11 mouse cellular contexts compared by ENCODE assay signal in genomic region chr13:97546936-97547335, GRCm38 (mm10).
A peak's percentile ranks its signal among the peaks of the same experiment; 100 is the strongest.
DNase-seq lines count a peak whose midpoint lies in the region; ATAC-seq and TF ChIP-seq lines count a peak whose summit lies in the region.
"Had no signal": no experiment of that assay in that cellular context is flagged by ENCODE, and none has a peak within 500 bp of the region (broad histone marks: within the 10 kb centered on the region; RNA-seq: fewer than 3 reads in every experiment).

No protein-coding gene starts in this region.

- 0 out of 2 replicates have a peak overlapping the region, but pooled peaks have one; percentile 29 for H3K27ac ChIP-seq in heart, embryonic 11.5 days (ENCODE audit: low read depth, low read length)
- H3K27ac ChIP-seq in left cerebral cortex, adult 2 months = peak overlapping the region; percentile 66
- peak overlapping the region; percentile 50; the same call in 1 of the 2 replicates for H3K27ac ChIP-seq in forebrain, embryonic 14.5 days (ENCODE audit: low read depth, low read length)
- H3K27ac ChIP-seq: liver, embryonic 12.5 days had no signal

- 0 out of 2 replicates have a peak, but pooled peaks cover 2% of the 10 kb centered on the region for H3K9me3 ChIP-seq in heart, embryonic 11.5 days (replicated peaks; ENCODE audit: control insufficient read depth, low read length)
- H3K9me3 ChIP-seq in forebrain, embryonic 14.5 days (replicated peaks; ENCODE audit: control insufficient read depth, low read length) = no peaks in the 10 kb centered on the region
- H3K9me3 ChIP-seq: liver, embryonic 12.5 days had no signal

- ATAC-seq in heart, embryonic 11.5 days (replicated peaks; ENCODE audit: insufficient number of reproducible peaks, low FRiP score, low TSS enrichment) = no peak
- ATAC-seq in forebrain, embryonic 14.5 days = no peak
- ATAC-seq in megakaryocyte-erythroid progenitor cell, adult 5-6 weeks (replicated peaks; ENCODE audit: low FRiP score, low TSS enrichment, poor library complexity, severe bottlenecking) = 0 out of 2 replicates have a peak, but pooled peaks have one; percentile 48
- ATAC-seq: liver, embryonic 12.5 days had no signal

- no peak overlapping the region for H3K4me2 ChIP-seq in heart, embryonic 11.5 days
- no peak overlapping the region for H3K4me2 ChIP-seq in forebrain, embryonic 14.5 days (ENCODE audit: low read length)
- H3K4me2 ChIP-seq: liver, embryonic 12.5 days had no signal

- TF ChIP-seq CTCF in left cerebral cortex, adult 2 months (IDR thresholded peaks at IDR 0.05) = no peak

- H3K36me3 ChIP-seq in heart, embryonic 11.5 days (ENCODE audit: control insufficient read depth, insufficient read depth, low read length) = no peaks in the 10 kb centered on the region
- H3K36me3 ChIP-seq in forebrain, embryonic 14.5 days (ENCODE audit: control insufficient read depth, insufficient read depth, low read length) = no peaks in the 10 kb centered on the region
- H3K36me3 ChIP-seq: liver, embryonic 12.5 days had no signal

- H3K4me3 ChIP-seq in heart, embryonic 11.5 days (ENCODE audit: low read depth, low read length) = no peak overlapping the region
- H3K4me3 ChIP-seq in left cerebral cortex, adult 2 months = no peak overlapping the region
- no peak overlapping the region for H3K4me3 ChIP-seq in forebrain, embryonic 14.5 days (ENCODE audit: low read depth, low read length)
- H3K4me3 ChIP-seq: liver, embryonic 12.5 days had no signal

- WGBS in heart, embryonic 11.5 days (ENCODE audit: insufficient replicate concordance) = 40% methylated on average over 5 of the region's 5 CpGs
- WGBS in forebrain, embryonic 14.5 days = 53% methylated on average over 5 of the region's 5 CpGs

- no peak for DNase-seq in heart, postnatal 25 days (ENCODE audit: low spot score)
- DNase-seq in left cerebral cortex, adult 2 months (ENCODE audit: extremely low spot score in 1 of 2, low spot score in 2 of 2) = no peak
- no peak for DNase-seq in left cerebral cortex, adult 18-20 months (ENCODE audit: low spot score in 2 of 2)
- no peak for DNase-seq in forebrain, embryonic 14.5 days (ENCODE audit: low spot score)
- DNase-seq in layer of hippocampus, postnatal 36 days = no peak
- DNase-seq in right cerebral cortex, adult 18-20 months = no peak
- DNase-seq: adrenal gland, postnatal 25 days had no signal

- peaks cover 15% of the 10 kb centered on the region for H3K4me1 ChIP-seq in heart, embryonic 11.5 days (ENCODE audit: control insufficient read depth, insufficient read depth, low read length)
- H3K4me1 ChIP-seq in forebrain, embryonic 14.5 days (ENCODE audit: control insufficient read depth, insufficient read depth, low read length) = peaks cover 14% of the 10 kb centered on the region

- H3K9ac ChIP-seq in heart, embryonic 11.5 days (ENCODE audit: low read depth, low read length) = no peak overlapping the region
- no peak overlapping the region for H3K9ac ChIP-seq in forebrain, embryonic 14.5 days (ENCODE audit: low read length)
- H3K9ac ChIP-seq: liver, embryonic 12.5 days had no signal

- no peaks in the 10 kb centered on the region for H3K27me3 ChIP-seq in heart, embryonic 11.5 days (ENCODE audit: control insufficient read depth, insufficient read depth, low read length)
- no peaks in the 10 kb centered on the region for H3K27me3 ChIP-seq in forebrain, embryonic 14.5 days (replicated peaks; ENCODE audit: control insufficient read depth, insufficient read depth, low read length)
- H3K27me3 ChIP-seq: liver, embryonic 12.5 days; Patski had no signal

- intact Hi-C loops in heart, postnatal 25 days (cut with DNase I) = loop anchor here (5.0 kb wide), 2 partner anchors 210 to 305 kb away; partner anchors contain the start of gene Enc1
- intact Hi-C loops in left cerebral cortex, adult 2 months (cut with DNase I) = no loop called here
